Mouse (Mus musculus) G1E (cell line): Measurements from ENCODE around the gene Shroom3.

ENCODE experiments used
- CTCF ChIP-seq: IDR thresholded peaks from 2 replicates; pipeline ENCODE4 v1.5.1; 2012; ENCODE audit warnings: low read depth, low read length, inconsistent platforms, mixed read lengths
- GATA1 ChIP-seq: IDR thresholded peaks from 2 replicates; pipeline ENCODE4 v1.6.1; 2012; ENCODE audit warnings: borderline replicate concordance, low read length, inconsistent platforms, mixed read lengths
- GATA2 ChIP-seq: IDR thresholded peaks from 2 replicates; pipeline ENCODE4 v1.6.1; 2012; ENCODE audit warnings: low read depth, low read length, inconsistent platforms, borderline replicate concordance

GRCm38 (mm10) chr5:93005229-93005814, 322.1 kb downstream of the Shroom3 start:
- TF ChIP-seq CTCF: no peak
- TF ChIP-seq GATA2: no peak
- TF ChIP-seq GATA1: no peak
